Mouse (Mus musculus) thymus, postnatal 4 days (tissue): ENCODE measurements around the gene Poc1b.

Experiments
- DNase-seq: peaks from one replicate; pipeline ENCODE4 v3.0.0; 2021

Gene Poc1b

DNA sequence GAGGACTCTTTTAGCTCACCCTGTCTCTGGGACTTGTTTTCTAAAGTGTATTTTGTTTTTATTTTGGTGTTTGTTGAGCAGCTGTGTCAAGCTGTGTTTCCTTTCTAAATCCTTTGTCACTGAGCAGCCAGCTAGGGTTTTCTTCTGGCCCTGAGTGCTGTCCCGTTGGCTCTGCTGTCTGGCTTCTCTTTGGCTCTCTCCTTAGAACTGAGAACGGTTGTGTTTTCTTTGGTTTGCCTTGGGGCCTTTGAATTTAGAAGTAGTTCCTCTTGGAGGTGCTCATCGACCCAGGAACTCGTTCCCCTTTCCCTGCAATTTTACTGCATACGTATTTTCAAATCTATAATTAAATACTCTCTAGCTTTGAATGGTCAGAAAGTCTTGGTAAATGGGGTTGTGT lies 56.2 kb downstream of the Poc1b start:
- DNase-seq, result no peak

- DNase-seq, result peak; percentile 57
These were observed 58.1 kb downstream of the Poc1b start for GRCm38 (mm10) chr10:99164871-99165477.

DNA sequence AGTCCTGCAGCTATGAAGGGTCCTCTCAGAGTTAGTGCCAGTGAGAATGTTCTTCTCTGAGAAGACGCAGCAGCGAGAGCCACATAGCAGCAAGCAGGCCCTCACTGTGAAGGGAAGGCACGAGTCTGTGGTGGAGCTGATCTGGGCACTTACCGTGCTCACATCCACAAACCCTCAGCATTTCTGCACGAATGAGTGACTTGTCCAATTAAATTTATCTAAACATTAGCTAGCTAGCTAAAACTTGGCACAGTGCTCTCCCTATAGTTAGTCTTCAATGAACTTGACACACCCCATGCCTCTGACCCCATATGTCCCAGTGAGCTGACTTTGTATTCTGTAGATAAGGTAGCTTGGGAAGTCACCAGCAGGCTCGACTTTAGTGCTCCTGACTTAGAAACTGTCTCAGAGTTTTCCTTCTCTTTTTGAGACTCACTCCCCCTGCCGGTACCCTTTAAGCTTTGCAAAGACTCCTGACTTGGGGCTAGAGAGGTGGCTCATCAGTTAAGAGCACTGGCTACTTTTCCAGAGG lies 59.0 kb downstream of the Poc1b start:
- peak; percentile 46 for DNase-seq

DNA sequence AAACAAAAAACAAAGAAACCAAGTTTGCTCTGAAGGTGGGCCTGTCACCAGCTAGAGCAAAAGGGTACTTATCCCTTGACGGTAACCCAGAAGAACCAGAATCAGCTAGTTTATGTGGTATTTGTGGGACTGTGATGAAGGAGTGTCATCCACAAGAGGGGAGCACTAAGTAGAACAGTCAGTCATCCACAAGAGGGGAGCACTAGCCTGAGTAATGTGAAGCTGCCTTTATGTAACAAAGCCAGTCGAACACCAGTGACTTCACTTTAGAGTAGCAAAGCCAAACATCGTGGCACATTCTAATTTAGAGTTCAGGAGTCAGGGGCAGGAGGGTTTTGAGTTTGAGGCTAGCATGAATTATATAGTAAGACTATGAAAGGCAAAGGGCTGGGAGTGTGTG lies 59.6 kb downstream of the Poc1b start:
- no peak for DNase-seq

DNA sequence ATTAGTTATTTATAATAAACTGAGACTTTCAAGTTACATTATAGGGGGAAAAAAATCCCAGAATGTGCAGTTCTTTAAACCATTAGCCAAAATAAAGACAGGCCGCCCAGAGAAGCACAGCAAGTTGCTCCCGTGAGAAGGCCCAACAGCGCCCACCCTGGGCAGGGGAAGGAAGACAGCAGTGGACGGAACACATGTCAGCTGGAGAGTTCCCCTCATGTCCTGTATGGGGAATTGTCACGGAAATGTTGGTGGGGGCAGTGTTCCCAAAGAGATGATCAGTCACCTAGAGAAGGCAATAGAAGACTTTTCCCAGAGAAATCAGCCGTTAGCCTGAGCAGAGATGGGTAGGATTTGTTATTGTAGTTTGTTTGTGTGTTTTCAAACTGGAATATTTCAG lies 61.6 kb downstream of the Poc1b start:
- DNase-seq, result peak; percentile 54

- peak; percentile 57 for DNase-seq
These were observed 62.3 kb downstream of the Poc1b start for GRCm38 (mm10) chr10:99168840-99169764.

DNA sequence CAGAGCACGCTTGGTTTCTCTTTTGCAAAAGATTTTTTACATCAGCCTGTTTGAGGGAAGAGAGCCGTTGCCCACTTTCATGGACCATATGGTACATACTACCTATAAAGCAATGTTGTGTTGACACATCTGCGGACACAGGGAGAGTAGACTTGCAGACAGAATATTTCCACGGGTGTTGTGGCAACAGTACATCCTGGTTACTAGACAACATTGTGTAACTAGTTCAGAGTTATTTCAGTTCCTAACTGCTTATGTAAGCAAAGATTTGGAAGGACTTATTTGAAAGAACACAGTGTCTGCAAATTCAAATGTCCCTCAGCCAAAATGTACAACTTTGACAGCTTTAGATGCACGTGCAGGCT lies 62.9 kb downstream of the Poc1b start:
- DNase-seq, result no peak

GRCm38 (mm10) chr10:99171961-99172497 lies 65.2 kb downstream of the Poc1b start:
- peak; percentile 62 for DNase-seq

GRCm38 (mm10) chr10:99172906-99173507 lies 66.2 kb downstream of the Poc1b start:
- DNase-seq, result no peak

- no peak for DNase-seq
These were observed 70.1 kb downstream of the Poc1b start for GRCm38 (mm10) chr10:99176911-99177310.

DNA sequence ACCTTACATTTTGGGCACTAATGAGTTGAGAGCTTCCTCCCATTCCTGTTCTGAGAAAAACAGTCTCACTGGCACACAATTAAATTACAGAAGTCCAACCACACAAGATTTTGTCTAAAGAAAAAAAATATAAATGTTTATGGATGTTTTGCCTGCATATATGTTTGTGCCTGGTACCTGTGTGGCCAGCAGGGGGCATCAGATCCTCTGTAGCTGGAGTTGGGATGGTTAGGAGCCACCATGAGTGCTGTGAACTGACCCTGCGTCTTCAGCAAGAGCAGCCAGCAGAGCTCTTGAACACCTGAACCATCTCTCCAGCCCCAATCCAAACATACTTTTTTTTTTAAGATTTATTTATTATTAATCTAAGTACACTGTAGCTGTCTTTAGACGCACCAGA lies 71.3 kb downstream of the Poc1b start:
- peak; percentile 55 for DNase-seq

GRCm38 (mm10) chr10:99179122-99179521 lies 72.3 kb downstream of the Poc1b start:
- no peak for DNase-seq

- DNase-seq, result no peak
These were observed 72.7 kb downstream of the Poc1b start for GRCm38 (mm10) chr10:99179566-99179965.

DNA sequence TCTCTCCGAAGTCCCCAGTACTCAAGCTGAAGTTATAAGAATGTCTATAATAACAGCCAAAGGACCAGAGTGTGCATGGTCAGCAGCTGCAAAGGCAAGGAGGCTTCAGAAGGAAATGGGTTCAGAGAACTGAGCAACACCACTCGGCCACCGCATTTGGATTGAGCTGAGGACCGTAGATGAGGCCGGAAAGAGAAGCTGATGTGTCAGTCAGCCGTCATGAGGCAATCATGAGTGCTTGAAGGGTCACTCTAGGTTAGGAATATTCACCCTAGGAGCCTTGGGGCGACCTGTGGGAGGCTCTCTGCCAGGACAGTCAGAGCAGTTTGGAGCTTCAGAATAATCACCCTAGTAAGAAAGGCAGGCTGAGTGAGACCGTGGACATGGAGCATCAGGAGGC lies 74.7 kb downstream of the Poc1b start:
- no peak for DNase-seq

DNA sequence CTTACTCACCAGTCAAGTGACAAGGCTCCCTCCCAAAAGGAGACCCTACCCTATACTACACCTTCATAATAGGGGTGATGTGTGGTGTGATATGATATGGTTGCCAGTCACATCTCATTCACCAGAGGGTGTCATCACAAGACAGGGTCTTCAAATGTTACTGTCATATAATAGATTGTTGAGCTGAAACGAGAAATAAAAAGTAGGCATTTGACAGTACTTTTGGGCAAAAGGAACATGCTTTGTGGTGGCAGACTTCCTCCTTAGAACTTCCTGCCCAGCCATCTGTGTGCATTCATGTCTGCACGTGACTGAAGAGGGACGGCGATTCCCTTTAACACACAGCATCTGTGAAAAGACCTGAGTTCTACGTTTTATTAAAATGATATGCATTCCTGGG lies 75.3 kb downstream of the Poc1b start:
- DNase-seq, result peak; percentile 50

GRCm38 (mm10) chr10:99188175-99188574 lies 81.3 kb downstream of the Poc1b start:
- DNase-seq, result no peak

GRCm38 (mm10) chr10:99188656-99189603 lies 82.1 kb downstream of the Poc1b start:
- no peak for DNase-seq

DNA sequence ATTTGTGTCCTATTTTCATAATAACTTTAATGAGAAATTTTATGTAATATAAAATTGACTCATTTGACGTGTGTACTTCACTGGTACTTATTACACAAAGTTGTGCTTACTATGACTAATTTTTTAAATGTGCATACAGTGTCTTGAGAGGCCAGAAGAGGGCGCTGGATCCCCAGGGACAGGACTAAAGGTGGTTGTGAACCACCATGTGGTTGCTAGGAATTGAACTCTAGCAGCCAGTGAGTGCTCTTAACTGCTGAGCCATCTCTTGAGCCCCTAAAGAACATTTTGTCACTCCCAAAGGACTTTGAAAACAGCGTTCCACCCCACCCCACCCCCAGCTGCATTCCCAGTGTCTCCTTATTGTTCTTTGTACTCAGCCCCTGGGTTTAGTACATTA lies 84.0 kb downstream of the Poc1b start:
- peak; percentile 85 for DNase-seq

- DNase-seq, result no peak
These were observed 87.7 kb downstream of the Poc1b start for GRCm38 (mm10) chr10:99194451-99195055.

GRCm38 (mm10) chr10:99196556-99196955 lies 89.7 kb downstream of the Poc1b start:
- no peak for DNase-seq

DNA sequence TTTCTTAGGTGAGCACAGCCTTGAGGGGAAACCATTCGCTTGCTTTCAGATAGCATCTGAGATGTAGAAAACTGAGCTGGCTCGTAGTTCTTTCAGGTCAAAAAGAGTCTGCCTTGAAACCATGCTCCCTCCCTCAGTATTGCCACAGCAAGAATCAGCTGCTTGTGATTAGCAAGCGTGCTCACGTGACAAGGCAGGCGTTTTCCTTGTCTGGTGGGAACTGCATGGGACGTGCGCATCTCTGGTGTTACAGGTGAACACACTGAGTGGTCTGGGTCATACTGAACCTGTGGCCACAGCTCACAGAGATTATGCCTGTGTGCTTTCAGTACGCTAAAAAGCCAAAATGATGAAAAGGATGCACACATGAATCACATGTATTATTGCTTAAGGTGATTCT lies 90.3 kb downstream of the Poc1b start:
- no peak for DNase-seq
